ENCODE assay signal across 25 mouse cellular contexts in genomic region chr10:59235227-59235626, GRCm38 (mm10).
"Had no signal": no experiment of that assay in that cellular context is flagged by ENCODE, and none has a peak within 500 bp of the region (broad histone marks: within the 10 kb centered on the region; RNA-seq: fewer than 3 reads in every experiment).

No protein-coding gene starts in this region.

- ATAC-seq: inflammation-experienced regulatory T-cells, adult 6 months; intestine, embryonic 15.5 days; intestine, postnatal 0 days; liver, embryonic 12.5 days had no signal

- H3K27me3 ChIP-seq: heart, embryonic 13.5 days; heart, embryonic 15.5 days; hindbrain, embryonic 13.5 days; hindbrain, embryonic 15.5 days; intestine, embryonic 15.5 days; limb, embryonic 13.5 days; limb, embryonic 15.5 days; liver, embryonic 12.5 days had no signal

- H3K4me3 ChIP-seq: heart, embryonic 13.5 days; heart, embryonic 15.5 days; hindbrain, embryonic 13.5 days; hindbrain, embryonic 15.5 days; intestine, embryonic 15.5 days; layer of hippocampus, adult 2 months; limb, embryonic 13.5 days; limb, embryonic 15.5 days; liver, embryonic 12.5 days had no signal

- DNase-seq: gastrocnemius, postnatal 14 days; gastrocnemius, postnatal 36 days; heart, adult 18-20 months; heart, postnatal 14 days; heart, postnatal 36 days; kidney, adult 18-20 months; kidney, adult 8-10 months; kidney, postnatal 10 days; kidney, postnatal 25 days; kidney, postnatal 4 days; layer of hippocampus, postnatal 36 days; left cerebral cortex, postnatal 4 days had no signal

- H3K4me2 ChIP-seq: heart, embryonic 11.5 days; heart, embryonic 13.5 days; heart, embryonic 15.5 days; hindbrain, embryonic 13.5 days; hindbrain, embryonic 15.5 days; intestine, embryonic 15.5 days; limb, embryonic 13.5 days; limb, embryonic 15.5 days; liver, embryonic 12.5 days had no signal

- H3K36me3 ChIP-seq: heart, embryonic 13.5 days; heart, embryonic 15.5 days; hindbrain, embryonic 13.5 days; hindbrain, embryonic 15.5 days; intestine, embryonic 15.5 days; limb, embryonic 13.5 days; limb, embryonic 15.5 days; liver, embryonic 12.5 days had no signal

- H3K9me3 ChIP-seq: heart, embryonic 13.5 days; heart, embryonic 15.5 days; hindbrain, embryonic 13.5 days; hindbrain, embryonic 15.5 days; intestine, embryonic 15.5 days; limb, embryonic 13.5 days; limb, embryonic 15.5 days; liver, embryonic 12.5 days had no signal

- H3K27ac ChIP-seq: heart, embryonic 13.5 days; heart, embryonic 15.5 days; hindbrain, embryonic 13.5 days; hindbrain, embryonic 15.5 days; intestine, embryonic 15.5 days; layer of hippocampus, adult 2 months; limb, embryonic 13.5 days; limb, embryonic 15.5 days; liver, embryonic 12.5 days; liver, embryonic 14.5 days had no signal

- H3K9ac ChIP-seq: heart, embryonic 13.5 days; heart, embryonic 15.5 days; hindbrain, embryonic 13.5 days; hindbrain, embryonic 15.5 days; intestine, embryonic 15.5 days; limb, embryonic 13.5 days; limb, embryonic 15.5 days; liver, embryonic 12.5 days; liver, embryonic 14.5 days had no signal

- H3K4me1 ChIP-seq: heart, embryonic 13.5 days; heart, embryonic 15.5 days; hindbrain, embryonic 13.5 days; hindbrain, embryonic 15.5 days; intestine, embryonic 15.5 days; limb, embryonic 13.5 days; liver, embryonic 12.5 days had no signal
